Mouse (Mus musculus) forebrain, embryonic 15.5 days (tissue): ENCODE data around the gene Nab1. TPM values are rescaled to one million over a fixed set of nuclear protein-coding genes. Genes with fewer than 3 reads are reported as not detected.

Experiments
- ATAC-seq: fragments of 200-750 bp; cut with Nextera tagmentation; replicated peaks from 2 replicates; pipeline ENCODE4 v1.8.0; 2017; ENCODE audit warnings: mild to moderate bottlenecking, moderate TSS enrichment, moderate library complexity
- H3K27ac ChIP-seq: fragments of 300-500 bp; sonication (generic); replicated peaks from 2 replicates; pipeline ENCODE4 v1.5.1; 2015; ENCODE audit warnings: mild to moderate bottlenecking, inconsistent platforms
- H3K27me3 ChIP-seq: fragments of 300-500 bp; sonication (generic); 2 replicates; pipeline ENCODE4 v1.6.1; 2015; ENCODE audit warnings: inconsistent platforms
- H3K36me3 ChIP-seq: fragments of 300-500 bp; sonication (generic); 2 replicates; pipeline ENCODE4 v1.6.1; 2015; ENCODE audit warnings: mild to moderate bottlenecking, inconsistent platforms
- H3K4me1 ChIP-seq: fragments of 300-500 bp; sonication (generic); 2 replicates; pipeline ENCODE4 v1.6.1; 2015; ENCODE audit warnings: inconsistent platforms
- H3K4me2 ChIP-seq: fragments of 300-500 bp; sonication (generic); replicated peaks from 2 replicates; pipeline ENCODE4 v1.6.1; 2015; ENCODE audit warnings: mild to moderate bottlenecking, inconsistent platforms
- H3K4me3 ChIP-seq: fragments of 300-500 bp; sonication (generic); 2 replicates; pipeline ENCODE4 v1.5.1; 2015; ENCODE audit warnings: mild to moderate bottlenecking, inconsistent platforms
- H3K9ac ChIP-seq: fragments of 300-500 bp; sonication (generic); replicated peaks from 2 replicates; pipeline ENCODE4 v1.6.1; 2015; ENCODE audit warnings: mild to moderate bottlenecking, inconsistent platforms
- H3K9me3 ChIP-seq: fragments of 300-500 bp; sonication (generic); 2 replicates; pipeline ENCODE4 v1.6.1; 2016; ENCODE audit warnings: inconsistent platforms
- WGBS: fragments of 180-500 bp; shearing (Covaris S2); methylation state at CpG from one replicate; pipeline ENCODE4 v1.1.7; 2015; ENCODE audit warnings: mixed read lengths; 5-methylcytosine and 5-hydroxymethylcytosine counted together
- polyA plus RNA-seq: library from polyadenylated mRNA; unstranded; fragments of >200 nt; fragmentation: Nextera tagmentation; extraction: Ambion mirVana; gene quantifications from 2 replicates; pipeline ENCODE4 v1.2.1, GENCODE M21; 2015

Nab1 gene
- polyA plus RNA-seq, 1 experiment from 2014 or later = 14.6 TPM

DNA sequence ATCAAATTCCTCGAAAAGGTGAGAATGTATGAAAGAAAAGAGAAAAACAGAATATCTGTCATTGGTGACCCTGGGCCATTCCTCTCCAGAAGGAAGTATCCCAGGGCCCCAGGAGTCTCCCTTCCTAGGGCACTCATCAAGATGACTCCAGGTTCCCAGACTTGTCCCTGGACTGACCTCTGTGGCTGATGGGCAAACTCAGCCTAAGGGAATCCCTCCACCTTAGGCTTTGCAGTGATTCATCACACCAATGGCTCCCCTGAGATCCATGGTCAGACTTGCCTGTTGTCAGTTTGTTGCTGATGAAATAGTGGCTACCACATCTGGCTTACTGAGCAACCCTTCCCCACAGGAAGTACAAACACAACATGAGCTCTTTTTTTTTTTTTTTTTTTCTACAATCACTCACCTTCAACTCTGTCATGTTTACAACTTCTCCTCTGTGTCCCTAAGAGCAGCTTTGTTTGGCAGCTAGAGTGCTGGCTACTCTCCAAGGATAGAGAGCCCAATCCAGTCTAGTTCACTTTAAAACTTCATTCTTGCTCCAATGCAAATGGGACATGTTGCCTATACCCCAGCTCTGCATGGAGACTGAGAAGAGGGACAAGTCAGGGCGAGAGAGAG, 72.5 kb downstream of the Nab1 start:
- no peaks in the 10 kb centered on the region for H3K4me1 ChIP-seq
- H3K4me3 ChIP-seq = no peak overlapping the region
- no peaks in the 10 kb centered on the region for H3K27me3 ChIP-seq
- no peak overlapping the region for H3K27ac ChIP-seq
- H3K9me3 ChIP-seq = no peaks in the 10 kb centered on the region
- no peak for ATAC-seq
- WGBS = 76% methylated on average over 2 of the region's 2 CpGs
- no peak overlapping the region for H3K9ac ChIP-seq
- no peaks in the 10 kb centered on the region for H3K36me3 ChIP-seq
- no peak overlapping the region for H3K4me2 ChIP-seq

DNA sequence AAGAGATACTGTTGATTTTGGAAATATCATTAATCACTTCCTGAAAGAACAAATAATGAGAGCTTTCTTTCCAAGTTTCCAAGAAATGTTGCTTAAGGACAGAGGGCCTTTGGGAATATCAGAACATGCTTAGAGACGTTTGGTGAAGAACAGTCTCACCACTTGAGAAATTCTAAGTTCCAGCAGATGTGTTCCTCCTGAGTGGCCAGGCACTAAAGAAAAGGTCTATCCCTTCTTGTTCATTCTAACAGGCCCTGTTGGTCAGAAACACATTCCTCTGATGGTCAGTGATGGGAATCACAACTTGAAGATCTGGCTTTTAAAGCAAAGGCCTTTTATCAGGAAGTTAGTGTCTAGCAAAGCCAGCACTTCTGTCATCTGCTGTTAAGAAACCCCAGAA, 76.6 kb downstream of the Nab1 start:
- Histone ChIP-seq H3K4me3 (no peak overlapping the region), H3K4me1 (no peaks in the 10 kb centered on the region), H3K9ac (no peak overlapping the region), H3K9me3 (no peaks in the 10 kb centered on the region), H3K27me3 (no peaks in the 10 kb centered on the region), H3K4me2 (no peak overlapping the region), H3K27ac (no peak overlapping the region), H3K36me3 (no peaks in the 10 kb centered on the region)
- WGBS = 88% methylated on average over 1 of the region's 1 CpGs
- ATAC-seq = no peak

DNA sequence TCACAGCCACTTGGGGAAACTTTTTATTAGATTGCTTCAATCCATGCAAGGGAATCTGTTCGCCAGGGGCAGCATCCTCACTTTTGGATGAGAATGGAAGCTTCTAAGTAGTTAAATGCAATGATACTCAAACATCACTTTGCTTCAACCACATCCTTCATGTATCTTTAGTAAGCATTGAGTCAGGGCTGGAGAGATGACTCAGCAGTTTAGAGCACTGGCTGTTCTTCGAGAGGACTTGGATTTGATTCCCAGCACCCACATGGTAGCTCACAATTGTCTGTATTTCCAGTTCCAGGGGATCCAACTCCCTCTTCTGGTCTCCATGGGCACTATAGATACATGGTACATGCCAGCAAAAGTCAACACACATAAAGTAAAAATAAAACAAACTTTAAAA, 77.4 kb downstream of the Nab1 start:
- Histone ChIP-seq H3K27me3 (no peaks in the 10 kb centered on the region), H3K9me3 (no peaks in the 10 kb centered on the region), H3K4me2 (no peak overlapping the region), H3K4me3 (no peak overlapping the region), H3K36me3 (no peaks in the 10 kb centered on the region), H3K27ac (no peak overlapping the region), H3K9ac (no peak overlapping the region), H3K4me1 (no peaks in the 10 kb centered on the region)
- WGBS = 88% methylated on average over 2 of the region's 2 CpGs
- no peak for ATAC-seq

DNA sequence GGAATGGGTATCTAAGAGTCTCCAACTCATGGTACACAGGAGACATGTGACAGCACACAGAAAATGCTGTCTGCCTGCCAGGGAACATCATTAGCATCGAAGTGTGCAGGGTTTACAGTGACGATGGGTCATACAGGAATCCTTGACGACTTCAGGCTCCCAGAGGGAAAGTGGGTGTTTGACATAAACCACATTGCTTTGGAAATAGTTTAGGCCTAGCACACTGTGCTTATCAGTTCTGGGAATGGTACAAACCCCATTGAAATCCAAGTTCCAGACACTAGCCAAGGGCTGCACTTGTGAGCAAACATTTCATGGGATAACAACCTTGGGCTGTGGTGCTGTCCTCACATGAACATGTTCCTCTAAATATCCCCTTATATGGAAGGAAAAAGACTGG, 78.3 kb downstream of the Nab1 start:
- no peaks in the 10 kb centered on the region for H3K9me3 ChIP-seq
- WGBS = 85% methylated on average over 3 of the region's 3 CpGs
- no peaks in the 10 kb centered on the region for H3K4me1 ChIP-seq
- H3K4me3 ChIP-seq = no peak overlapping the region
- no peak overlapping the region for H3K9ac ChIP-seq
- H3K27ac ChIP-seq = no peak overlapping the region
- ATAC-seq = no peak
- H3K36me3 ChIP-seq = no peaks in the 10 kb centered on the region
- no peaks in the 10 kb centered on the region for H3K27me3 ChIP-seq
- no peak overlapping the region for H3K4me2 ChIP-seq

DNA sequence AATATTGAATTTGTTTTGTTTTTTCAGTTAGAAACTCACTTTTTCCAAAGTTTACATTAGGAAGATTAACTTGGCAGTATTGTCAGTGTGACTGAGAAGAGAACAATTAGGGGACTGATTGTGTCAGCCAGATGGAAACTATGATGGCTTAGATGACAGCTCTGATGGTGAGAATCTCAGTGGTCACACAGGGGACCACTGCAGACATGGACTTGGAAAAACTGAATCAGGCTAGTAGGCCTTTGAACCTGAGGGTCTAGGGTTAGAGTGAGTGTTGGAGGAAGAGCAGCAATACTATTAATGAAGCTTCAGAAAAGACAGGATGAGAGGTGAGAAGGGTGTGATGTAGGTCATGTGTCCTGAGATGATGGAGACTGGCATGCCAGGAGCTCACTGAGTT, 78.9 kb downstream of the Nab1 start:
- no peak overlapping the region for H3K4me3 ChIP-seq
- no peaks in the 10 kb centered on the region for H3K27me3 ChIP-seq
- no peaks in the 10 kb centered on the region for H3K4me1 ChIP-seq
- no peaks in the 10 kb centered on the region for H3K36me3 ChIP-seq
- no peak overlapping the region for H3K4me2 ChIP-seq
- H3K9me3 ChIP-seq = no peaks in the 10 kb centered on the region
- H3K9ac ChIP-seq = no peak overlapping the region
- no peak for ATAC-seq
- no peak overlapping the region for H3K27ac ChIP-seq

DNA sequence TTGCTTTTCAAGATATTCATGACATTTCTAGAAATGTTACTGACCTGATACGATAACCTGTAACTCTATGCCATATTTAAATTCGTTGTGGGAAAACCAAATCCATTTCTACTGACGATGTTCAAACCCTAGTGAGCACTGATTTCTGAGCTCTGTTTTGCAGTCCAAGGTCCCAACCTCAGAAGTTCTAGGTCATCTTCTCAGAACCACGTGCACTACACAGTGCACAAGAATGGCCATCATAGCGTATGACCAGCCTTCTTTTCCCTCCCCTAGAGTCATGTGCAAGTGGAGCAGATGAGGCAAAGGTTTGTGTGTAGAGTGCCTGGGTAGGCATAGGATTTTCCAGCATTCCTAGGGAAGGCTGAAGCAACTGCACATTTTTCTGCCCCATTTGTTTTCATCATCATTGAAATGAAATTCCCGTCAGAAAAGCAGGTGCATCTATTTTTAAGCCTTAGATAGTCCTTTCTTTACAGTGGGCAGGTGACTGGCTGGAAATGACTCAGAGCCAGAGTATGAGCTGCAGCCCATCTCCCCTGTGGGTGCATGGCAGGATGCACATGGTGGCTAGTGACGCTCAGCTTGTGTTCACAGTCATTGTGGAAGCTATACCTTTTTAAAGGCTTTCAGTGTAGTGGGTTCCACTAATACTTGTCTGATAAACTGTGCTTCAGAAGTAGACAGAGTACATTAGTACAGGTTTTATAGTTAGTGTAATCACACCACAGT, 81.2 kb downstream of the Nab1 start:
- ATAC-seq = no peak
- Histone ChIP-seq H3K27me3 (no peaks in the 10 kb centered on the region), H3K9ac (no peak overlapping the region), H3K9me3 (no peaks in the 10 kb centered on the region), H3K27ac (no peak overlapping the region), H3K4me3 (no peak overlapping the region), H3K36me3 (no peaks in the 10 kb centered on the region), H3K4me2 (no peak overlapping the region), H3K4me1 (no peaks in the 10 kb centered on the region)
- 94% methylated on average over 7 of the region's 7 CpGs for WGBS

Other genes with a start within 250 kb of the Nab1 start
- gene Nemp2, start 130.0 kb upstream of the Nab1 start, polyA plus RNA-seq = 8.5 and 8.9 TPM in 2 replicates
- 6.7 and 7.9 TPM in 2 replicates for gene Mfsd6, start 226.8 kb upstream of the Nab1 start, polyA plus RNA-seq